Mouse (Mus musculus) embryonic facial prominence, embryonic 11.5 days (tissue): ENCODE measurements at regions not wholly inside any gene's neighbourhood (a gene's known extent, or its start where the extent isn't known, plus 50 kb on each side); places are given as distances from the start of the nearest gene placed in this dataset.

Experiments used
- ATAC-seq: fragments of 200-750 bp; cut with Nextera tagmentation; replicated peaks from 2 replicates; pipeline ENCODE4 v1.8.0; 2017; ENCODE audit warnings: low read depth; ENCODE audit not compliant: insufficient number of reproducible peaks, low FRiP score, low TSS enrichment
- DNase-seq: peaks from one replicate; pipeline ENCODE4 v3.0.0-alpha.2; 2015; ENCODE audit warnings: low spot score
- H3K27ac ChIP-seq: fragments of 300-500 bp; sonication (generic); replicated peaks from 2 replicates; pipeline ENCODE4 v1.5.1; 2014; ENCODE audit warnings: mild to moderate bottlenecking, low read depth, low read length, control low read depth
- H3K27me3 ChIP-seq: fragments of 300-500 bp; sonication (generic); 2 replicates; pipeline ENCODE4 v1.6.1; 2014; ENCODE audit warnings: mild to moderate bottlenecking, low read length, moderate library complexity, mixed read lengths; ENCODE audit not compliant: control insufficient read depth, insufficient read depth
- H3K36me3 ChIP-seq: fragments of 300-500 bp; sonication (generic); replicated peaks from 2 replicates; pipeline ENCODE4 v1.6.1; 2014; ENCODE audit warnings: low read depth, mild to moderate bottlenecking, low read length, moderate library complexity, mixed read lengths; ENCODE audit not compliant: control insufficient read depth, insufficient read depth
- H3K4me1 ChIP-seq: fragments of 300-500 bp; sonication (generic); 2 replicates; pipeline ENCODE4 v1.6.1; 2014; ENCODE audit warnings: low read length, mixed read lengths; ENCODE audit not compliant: control insufficient read depth, insufficient read depth
- H3K4me2 ChIP-seq: fragments of 300-500 bp; sonication (generic); 2 replicates; pipeline ENCODE4 v1.6.1; 2014; ENCODE audit warnings: low read depth, mild to moderate bottlenecking, control low read depth, low read length, moderate library complexity
- H3K4me3 ChIP-seq: fragments of 300-500 bp; sonication (generic); 2 replicates; pipeline ENCODE4 v1.5.1; 2014; ENCODE audit warnings: low read depth, low read length, control low read depth
- H3K9ac ChIP-seq: fragments of 300-500 bp; sonication (generic); replicated peaks from 2 replicates; pipeline ENCODE4 v1.6.1; 2014; ENCODE audit warnings: mild to moderate bottlenecking, control low read depth, low read length
- H3K9me3 ChIP-seq: fragments of 300-500 bp; sonication (generic); replicated peaks from 2 replicates; pipeline ENCODE4 v1.6.1; 2016; ENCODE audit warnings: mild to moderate bottlenecking, low read length, inconsistent platforms, mixed read lengths; ENCODE audit not compliant: control insufficient read depth
- WGBS: fragments of 180-500 bp; shearing (Covaris S2); extraction: QIAGEN DNeasy Blood & Tissue Kit; methylation state at CpG from one replicate; pipeline ENCODE4 v1.1.7; 2014; 5-methylcytosine and 5-hydroxymethylcytosine counted together

GRCm38 (mm10) chr16:47754671-47755070 is 528.9 kb upstream of the Dppa4 start:
- ATAC-seq (no peak), DNase-seq (no peak)
- no peaks in the 10 kb centered on the region for H3K9me3 ChIP-seq
- no peak overlapping the region for H3K27ac ChIP-seq
- H3K36me3 ChIP-seq = no peaks in the 10 kb centered on the region
- no peak overlapping the region for H3K4me3 ChIP-seq
- no peak overlapping the region for H3K9ac ChIP-seq
- H3K4me2 ChIP-seq = no peak overlapping the region
- 86% methylated on average over 2 of the region's 2 CpGs for WGBS
- no peaks in the 10 kb centered on the region for H3K4me1 ChIP-seq
- H3K27me3 ChIP-seq = no peaks in the 10 kb centered on the region

GRCm38 (mm10) chr16:47758296-47758695 is 525.2 kb upstream of the Dppa4 start:
- 65% methylated on average over 1 of the region's 1 CpGs for WGBS
- Histone ChIP-seq H3K4me2 (no peak overlapping the region), H3K9me3 (no peaks in the 10 kb centered on the region), H3K4me3 (no peak overlapping the region), H3K27ac (no peak overlapping the region), H3K27me3 (no peaks in the 10 kb centered on the region), H3K9ac (no peak overlapping the region), H3K36me3 (no peaks in the 10 kb centered on the region), H3K4me1 (no peaks in the 10 kb centered on the region)
- no peak for ATAC-seq
- DNase-seq = no peak

DNA sequence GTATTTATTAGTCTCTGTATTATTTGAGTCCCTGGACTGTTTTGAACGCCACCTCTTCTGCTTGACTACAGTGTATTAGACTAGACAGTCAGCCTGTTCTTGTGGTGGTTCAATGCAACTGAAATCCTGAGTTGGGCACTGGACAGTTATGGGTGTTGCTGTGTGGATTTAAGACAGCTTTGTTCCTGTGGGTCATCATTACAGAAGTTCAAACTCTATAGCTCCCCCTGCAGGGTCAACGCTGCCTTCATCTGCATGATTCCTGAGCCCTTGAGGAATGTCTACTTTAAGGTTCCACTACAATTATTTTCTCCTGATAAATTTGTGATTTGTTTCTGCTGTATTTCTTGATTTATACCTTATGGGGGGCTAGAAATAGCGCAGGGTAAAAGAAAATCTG is 517.8 kb upstream of the Dppa4 start:
- H3K36me3 ChIP-seq = no peaks in the 10 kb centered on the region
- no peaks in the 10 kb centered on the region for H3K4me1 ChIP-seq
- no peak for ATAC-seq
- WGBS = 62% methylated on average over 3 of the region's 3 CpGs
- H3K4me2 ChIP-seq = no peak overlapping the region
- no peaks in the 10 kb centered on the region for H3K27me3 ChIP-seq
- DNase-seq = peak; percentile 33
- H3K27ac ChIP-seq = no peak overlapping the region
- H3K9ac ChIP-seq = no peak overlapping the region
- no peak overlapping the region for H3K4me3 ChIP-seq
- no peaks in the 10 kb centered on the region for H3K9me3 ChIP-seq

DNA sequence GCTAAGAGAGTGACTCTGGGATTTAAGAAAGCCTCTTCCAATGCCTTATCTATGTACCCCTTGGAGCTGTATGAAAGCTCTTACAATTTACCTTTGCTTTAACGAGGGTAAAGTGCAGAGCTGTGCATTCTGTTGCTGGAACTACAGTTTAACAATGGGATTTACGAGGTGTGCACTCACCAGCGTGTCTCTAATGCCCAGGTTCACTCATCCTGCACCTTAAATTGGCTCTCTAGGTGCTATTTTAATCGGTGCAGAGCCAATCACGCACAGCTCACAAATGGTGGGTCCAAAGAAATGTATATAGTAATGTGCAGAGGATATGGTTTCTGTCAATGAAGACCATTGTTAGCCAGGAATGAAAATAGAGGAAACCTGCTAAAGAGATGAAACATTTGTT is 495.0 kb upstream of the Dppa4 start:
- 75% methylated on average over 5 of the region's 5 CpGs for WGBS
- Histone ChIP-seq H3K27me3 (no peaks in the 10 kb centered on the region), H3K27ac (no peak overlapping the region), H3K4me1 (no peaks in the 10 kb centered on the region), H3K36me3 (no peaks in the 10 kb centered on the region), H3K4me2 (no peak overlapping the region), H3K9ac (no peak overlapping the region), H3K4me3 (no peak overlapping the region), H3K9me3 (no peaks in the 10 kb centered on the region)
- DNase-seq (no peak), ATAC-seq (no peak)

GRCm38 (mm10) chr16:47790666-47791065 is 492.9 kb upstream of the Dppa4 start:
- Histone ChIP-seq H3K36me3 (no peaks in the 10 kb centered on the region), H3K4me2 (no peak overlapping the region), H3K4me3 (no peak overlapping the region), H3K9me3 (no peaks in the 10 kb centered on the region), H3K27ac (no peak overlapping the region), H3K27me3 (no peaks in the 10 kb centered on the region), H3K4me1 (no peaks in the 10 kb centered on the region), H3K9ac (no peak overlapping the region)
- ATAC-seq (no peak), DNase-seq (no peak)
- 89% methylated on average over 6 of the region's 6 CpGs for WGBS

DNA sequence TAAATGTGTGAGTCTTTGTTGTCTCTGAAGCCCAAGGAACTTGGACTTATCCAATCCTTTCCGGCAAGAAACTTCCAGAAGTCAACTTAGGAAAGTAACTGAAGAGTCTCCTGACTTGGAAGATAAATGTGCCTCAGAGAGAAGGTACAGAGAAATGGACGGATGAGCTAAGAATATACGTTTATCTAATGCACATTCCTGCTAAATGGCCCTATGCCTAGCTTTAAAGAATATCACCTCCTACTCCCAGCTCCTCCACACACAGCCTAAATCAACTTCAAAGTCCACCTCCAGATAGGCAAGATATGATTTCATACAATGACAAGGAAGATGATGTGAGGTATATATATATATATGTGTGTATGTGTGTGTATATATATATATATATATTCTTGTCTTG is 492.1 kb upstream of the Dppa4 start:
- H3K27ac ChIP-seq = no peak overlapping the region
- no peak for DNase-seq
- no peak overlapping the region for H3K4me3 ChIP-seq
- no peaks in the 10 kb centered on the region for H3K36me3 ChIP-seq
- no peaks in the 10 kb centered on the region for H3K4me1 ChIP-seq
- H3K4me2 ChIP-seq = no peak overlapping the region
- H3K27me3 ChIP-seq = no peaks in the 10 kb centered on the region
- H3K9me3 ChIP-seq = no peaks in the 10 kb centered on the region
- 82% methylated on average over 3 of the region's 3 CpGs for WGBS
- no peak overlapping the region for H3K9ac ChIP-seq
- no peak for ATAC-seq

- ATAC-seq (no peak), DNase-seq (no peak)
- no peaks in the 10 kb centered on the region for H3K4me1 ChIP-seq
- H3K9ac ChIP-seq = no peak overlapping the region
- no peak overlapping the region for H3K4me3 ChIP-seq
- WGBS = 91% methylated on average over 2 of the region's 2 CpGs
- no peak overlapping the region for H3K27ac ChIP-seq
- no peak overlapping the region for H3K4me2 ChIP-seq
- no peaks in the 10 kb centered on the region for H3K9me3 ChIP-seq
- H3K36me3 ChIP-seq = no peaks in the 10 kb centered on the region
- H3K27me3 ChIP-seq = no peaks in the 10 kb centered on the region
These were observed 484.7 kb upstream of the Dppa4 start for GRCm38 (mm10) chr16:47798838-47799237.

- no peak for ATAC-seq
- no peak overlapping the region for H3K4me2 ChIP-seq
- no peak overlapping the region for H3K9ac ChIP-seq
- no peaks in the 10 kb centered on the region for H3K9me3 ChIP-seq
- WGBS = 80% methylated on average over 3 of the region's 3 CpGs
- H3K4me1 ChIP-seq = no peaks in the 10 kb centered on the region
- no peak overlapping the region for H3K4me3 ChIP-seq
- H3K27ac ChIP-seq = no peak overlapping the region
- no peak for DNase-seq
- H3K36me3 ChIP-seq = no peaks in the 10 kb centered on the region
- H3K27me3 ChIP-seq = no peaks in the 10 kb centered on the region
These were observed 440.4 kb upstream of the Dppa4 start for GRCm38 (mm10) chr16:47843169-47843568.

DNA sequence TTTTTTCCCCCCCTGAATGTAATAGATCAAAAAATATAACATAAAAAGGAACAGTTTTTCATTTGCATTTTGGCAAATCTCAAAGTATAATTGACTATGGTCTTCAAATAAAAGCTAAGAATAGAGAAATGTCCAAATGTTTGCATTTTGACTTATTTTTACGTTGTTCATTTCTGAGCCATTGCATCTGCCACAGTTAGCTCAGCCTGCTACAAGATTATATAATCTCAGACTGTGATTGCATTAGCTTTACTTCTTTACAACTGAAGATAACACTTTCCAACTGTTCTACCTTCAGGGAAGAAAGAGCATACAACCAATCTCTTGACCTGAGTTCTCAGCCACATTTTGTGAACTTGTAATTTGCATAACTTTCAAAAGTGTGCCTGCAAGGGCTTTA is 431.9 kb upstream of the Dppa4 start:
- DNase-seq (no peak), ATAC-seq (no peak)
- Histone ChIP-seq H3K9ac (no peak overlapping the region), H3K9me3 (no peaks in the 10 kb centered on the region), H3K4me2 (no peak overlapping the region), H3K36me3 (no peaks in the 10 kb centered on the region), H3K27me3 (no peaks in the 10 kb centered on the region), H3K4me1 (no peaks in the 10 kb centered on the region), H3K27ac (no peak overlapping the region), H3K4me3 (no peak overlapping the region)
- 79% methylated on average over 1 of the region's 1 CpGs for WGBS
